Mouse (Mus musculus): ENCODE measurements at regions not wholly inside any gene's neighbourhood (a gene's known extent, or its start where the extent isn't known, plus 50 kb on each side); places are given as distances from the start of the nearest gene placed in this dataset.

DNA sequence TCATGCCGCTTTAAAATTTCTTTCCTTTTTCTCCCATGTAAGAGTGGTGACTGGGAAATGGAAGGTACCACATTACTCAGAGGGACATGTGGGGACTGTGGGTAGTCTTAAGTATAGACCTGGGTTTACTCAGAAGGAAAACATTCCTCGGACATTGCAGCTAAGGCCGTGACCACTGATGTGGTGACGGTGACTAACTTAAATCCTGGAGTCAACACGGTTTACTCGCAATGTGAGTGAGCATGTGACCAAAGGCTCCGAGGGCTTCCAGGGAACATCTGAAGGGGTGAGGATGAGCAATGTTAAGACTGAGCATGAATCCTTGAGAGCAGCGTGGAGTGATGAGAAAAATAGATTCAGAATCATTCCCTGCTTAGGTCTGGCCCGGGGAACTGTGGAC, 133.1 kb upstream of the Adamts5 start:
- Histone ChIP-seq H3K9ac (no peak overlapping the region), H3K36me3 (no peaks in the 10 kb centered on the region), H3K4me3 (no peak overlapping the region), H3K27ac (replicated peaks) (no peak overlapping the region), H3K4me2 (no peak overlapping the region), H3K9me3 (no peaks in the 10 kb centered on the region), H3K4me1 (no peaks in the 10 kb centered on the region), H3K27me3 (replicated peaks) (no peaks in the 10 kb centered on the region)
- 83% methylated on average over 9 of the region's 9 CpGs for WGBS
- ATAC-seq (ENCODE audit: extremely low read depth, insufficient number of reproducible peaks, low FRiP score, low TSS enrichment) = no peak

DNA sequence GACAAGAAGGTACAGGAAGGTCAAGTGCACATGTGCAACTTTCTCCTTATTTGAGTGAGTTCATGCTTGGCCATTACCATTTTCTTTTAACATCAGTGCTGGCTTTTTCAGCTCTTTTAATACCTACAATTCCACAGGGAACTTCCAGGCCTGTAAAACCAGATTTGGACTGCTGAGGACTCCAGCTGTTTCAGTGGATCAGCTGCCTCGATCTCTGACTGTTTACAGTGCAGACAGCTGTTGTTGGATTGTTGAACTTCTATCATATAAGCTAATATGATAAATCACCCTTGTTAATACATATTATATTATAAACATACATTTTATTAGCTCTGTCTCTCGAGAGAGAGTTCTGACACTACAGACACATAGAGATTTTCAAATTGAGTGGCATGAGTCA, 126.1 kb upstream of the Adamts5 start:
- Histone ChIP-seq H3K9ac (no peak overlapping the region), H3K4me2 (no peak overlapping the region), H3K4me1 (no peaks in the 10 kb centered on the region), H3K27ac (replicated peaks) (no peak overlapping the region), H3K27me3 (replicated peaks) (no peaks in the 10 kb centered on the region), H3K9me3 (no peaks in the 10 kb centered on the region), H3K4me3 (no peak overlapping the region), H3K36me3 (no peaks in the 10 kb centered on the region)
- ATAC-seq (ENCODE audit: extremely low read depth, insufficient number of reproducible peaks, low FRiP score, low TSS enrichment) = no peak
- 69% methylated on average over 2 of the region's 2 CpGs for WGBS

DNA sequence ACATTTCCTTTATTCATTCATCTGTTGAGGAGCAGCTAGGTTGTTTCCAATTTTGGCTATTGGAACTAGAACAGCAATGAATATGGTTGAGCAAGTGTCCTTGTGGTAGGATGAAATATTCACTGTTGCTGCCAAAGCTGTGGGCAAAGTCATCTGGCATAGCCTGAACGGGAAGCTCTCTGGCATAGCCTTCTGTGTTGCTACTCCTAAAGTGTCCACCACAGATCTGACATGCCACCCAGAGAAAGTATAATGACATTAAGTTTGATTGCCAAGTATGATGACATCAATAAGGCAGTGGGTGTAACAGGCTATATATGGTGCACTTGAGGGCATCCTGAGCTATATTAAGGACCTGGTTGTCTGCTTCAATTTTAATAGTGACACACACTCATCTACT, 113.7 kb upstream of the Adamts5 start:
- Histone ChIP-seq H3K9ac (no peak overlapping the region), H3K27me3 (replicated peaks) (no peaks in the 10 kb centered on the region), H3K4me3 (no peak overlapping the region), H3K27ac (replicated peaks) (no peak overlapping the region), H3K4me2 (no peak overlapping the region), H3K4me1 (no peaks in the 10 kb centered on the region), H3K9me3 (no peaks in the 10 kb centered on the region), H3K36me3 (no peaks in the 10 kb centered on the region)
- ATAC-seq (ENCODE audit: extremely low read depth, insufficient number of reproducible peaks, low FRiP score, low TSS enrichment) = no peak
- WGBS = 74% methylated on average over 1 of the region's 1 CpGs

DNA sequence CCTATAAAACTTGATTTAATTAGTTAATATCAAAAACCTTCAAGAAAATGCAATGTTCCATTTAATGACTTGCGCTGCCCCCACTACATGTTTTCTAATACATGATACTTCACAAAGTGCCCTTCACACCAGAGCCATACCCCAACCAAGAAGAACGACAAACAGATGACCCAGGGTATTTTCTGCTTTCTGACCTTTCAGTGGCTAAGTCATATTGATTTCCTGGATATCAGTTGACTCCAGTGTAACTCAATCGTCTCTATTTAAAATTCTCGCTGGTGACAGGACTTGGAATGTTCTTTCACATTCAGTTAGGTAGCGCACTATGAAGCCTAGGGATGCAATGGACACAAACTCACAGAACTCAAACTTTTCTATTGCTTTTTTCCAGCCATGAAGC, 109.4 kb upstream of the Adamts5 start:
- Histone ChIP-seq H3K4me3 (no peak overlapping the region), H3K9me3 (no peaks in the 10 kb centered on the region), H3K27ac (replicated peaks) (no peak overlapping the region), H3K4me2 (no peak overlapping the region), H3K4me1 (no peaks in the 10 kb centered on the region), H3K36me3 (no peaks in the 10 kb centered on the region), H3K27me3 (replicated peaks) (no peaks in the 10 kb centered on the region), H3K9ac (no peak overlapping the region)
- 78% methylated on average over 5 of the region's 5 CpGs for WGBS
- no peak for ATAC-seq (ENCODE audit: extremely low read depth, insufficient number of reproducible peaks, low FRiP score, low TSS enrichment)

DNA sequence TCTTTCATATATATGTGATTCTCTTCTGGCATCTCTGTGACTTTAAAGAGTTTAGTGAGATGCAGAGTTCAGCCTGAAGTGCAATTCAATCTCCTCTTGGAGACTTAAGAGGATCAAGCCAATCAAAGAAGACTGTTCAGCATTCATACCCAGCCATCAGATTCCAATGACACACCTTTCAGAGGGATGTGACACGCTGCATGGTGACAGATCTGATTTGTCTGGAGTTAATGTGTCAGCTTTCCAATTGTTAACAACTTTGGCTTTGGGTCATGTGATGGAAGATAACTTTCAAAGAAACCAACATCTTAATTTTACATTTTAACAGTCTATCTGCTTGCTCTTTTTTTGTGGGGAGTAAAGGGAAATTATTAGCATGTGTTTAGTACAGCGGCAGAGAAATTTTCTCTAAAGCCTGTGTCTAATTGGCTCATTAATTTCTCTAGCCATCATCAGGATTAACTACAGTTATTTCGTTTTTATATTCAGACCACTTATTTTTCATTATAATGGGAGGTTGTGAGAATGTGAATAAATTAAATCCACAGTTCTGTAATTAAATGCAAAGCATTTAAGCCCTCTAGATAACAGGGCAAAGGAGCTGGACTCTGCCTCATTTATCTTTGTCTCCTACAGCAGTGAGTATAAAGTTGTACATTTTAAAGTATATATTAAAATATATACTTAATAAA, 108.2 kb upstream of the Adamts5 start:
- no peak for ATAC-seq (ENCODE audit: extremely low read depth, insufficient number of reproducible peaks, low FRiP score, low TSS enrichment)
- Histone ChIP-seq H3K27ac (replicated peaks) (no peak overlapping the region), H3K4me3 (no peak overlapping the region), H3K27me3 (replicated peaks) (no peaks in the 10 kb centered on the region), H3K9me3 (no peaks in the 10 kb centered on the region), H3K4me1 (no peaks in the 10 kb centered on the region), H3K9ac (no peak overlapping the region), H3K4me2 (no peak overlapping the region), H3K36me3 (no peaks in the 10 kb centered on the region)
- WGBS = 58% methylated on average over 3 of the region's 3 CpGs

DNA sequence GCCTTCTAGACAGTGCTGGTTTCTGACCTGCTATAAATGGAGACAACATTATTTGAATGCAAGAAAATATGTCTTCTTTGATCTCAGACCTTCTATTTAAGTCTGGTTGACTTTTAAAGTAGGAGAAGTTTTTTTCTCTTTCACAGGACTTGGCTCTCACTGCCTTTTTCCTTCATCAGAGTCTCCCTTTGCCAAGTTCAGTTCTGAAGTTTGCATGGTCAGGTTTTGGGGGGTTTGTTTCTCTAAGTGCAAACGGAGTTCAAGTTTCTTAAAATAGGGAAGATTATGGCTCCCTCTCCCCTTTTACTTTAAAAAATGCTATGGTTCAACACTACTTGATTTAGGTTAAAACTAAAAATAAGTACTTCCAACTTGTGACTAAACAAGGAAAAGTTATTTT, 106.2 kb upstream of the Adamts5 start:
- WGBS = 48% methylated on average over 1 of the region's 1 CpGs
- ATAC-seq (ENCODE audit: extremely low read depth, insufficient number of reproducible peaks, low FRiP score, low TSS enrichment) = no peak
- no peaks in the 10 kb centered on the region for H3K9me3 ChIP-seq
- no peak overlapping the region for H3K27ac ChIP-seq (replicated peaks)
- no peaks in the 10 kb centered on the region for H3K36me3 ChIP-seq
- no peak overlapping the region for H3K9ac ChIP-seq
- H3K4me1 ChIP-seq = no peaks in the 10 kb centered on the region
- H3K4me2 ChIP-seq = no peak overlapping the region
- no peak overlapping the region for H3K4me3 ChIP-seq
- H3K27me3 ChIP-seq (replicated peaks) = no peaks in the 10 kb centered on the region

DNA sequence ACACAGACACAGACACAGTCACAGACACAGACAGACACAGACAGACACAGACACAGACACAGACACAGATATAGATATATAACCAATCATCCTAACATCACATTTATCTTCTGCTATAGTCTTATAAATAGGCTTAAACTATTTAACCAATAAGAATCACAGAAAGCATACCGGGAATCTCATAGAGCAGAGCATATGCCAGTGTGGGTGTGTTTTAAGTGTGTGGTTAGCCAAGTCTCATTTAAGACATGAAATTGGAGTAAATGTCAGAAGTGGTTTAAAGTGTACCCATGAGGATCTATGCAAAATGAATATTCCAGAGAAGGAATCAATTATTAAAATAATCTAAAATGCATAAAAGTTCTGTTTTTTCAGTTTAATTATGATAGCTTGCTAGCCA, 99.2 kb upstream of the Adamts5 start:
- Histone ChIP-seq H3K27ac (replicated peaks) (no peak overlapping the region), H3K9ac (no peak overlapping the region), H3K27me3 (replicated peaks) (no peaks in the 10 kb centered on the region), H3K9me3 (no peaks in the 10 kb centered on the region), H3K4me3 (no peak overlapping the region), H3K36me3 (no peaks in the 10 kb centered on the region), H3K4me2 (no peak overlapping the region), H3K4me1 (no peaks in the 10 kb centered on the region)
- 88% methylated on average over 1 of the region's 1 CpGs for WGBS
- ATAC-seq (ENCODE audit: extremely low read depth, insufficient number of reproducible peaks, low FRiP score, low TSS enrichment) = no peak

DNA sequence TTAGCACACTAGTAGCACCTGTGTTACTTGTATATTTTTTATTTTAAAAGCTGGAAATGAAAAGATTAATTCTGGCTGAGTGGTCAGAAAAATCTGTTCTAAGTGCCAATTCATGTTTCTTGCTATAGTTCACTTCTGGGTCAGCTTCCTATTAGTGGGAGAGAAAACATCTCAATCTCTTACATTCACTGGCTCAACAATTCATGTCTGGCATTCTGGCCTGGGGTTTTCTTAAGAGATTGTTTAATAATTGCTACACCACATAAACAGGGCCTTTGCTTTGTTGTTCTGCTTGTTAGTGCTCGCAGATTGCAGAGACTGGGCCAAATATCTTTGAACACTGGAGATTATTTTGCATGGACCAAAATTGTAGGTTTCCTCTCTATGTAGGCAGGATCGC, 84.2 kb upstream of the Adamts5 start:
- Histone ChIP-seq H3K4me2 (no peak overlapping the region), H3K4me1 (no peaks in the 10 kb centered on the region), H3K27ac (replicated peaks) (no peak overlapping the region), H3K36me3 (no peaks in the 10 kb centered on the region), H3K9ac (no peak overlapping the region), H3K4me3 (no peak overlapping the region), H3K9me3 (no peaks in the 10 kb centered on the region), H3K27me3 (replicated peaks) (no peaks in the 10 kb centered on the region)
- ATAC-seq (ENCODE audit: extremely low read depth, insufficient number of reproducible peaks, low FRiP score, low TSS enrichment) = no peak
- WGBS = 80% methylated on average over 2 of the region's 2 CpGs

DNA sequence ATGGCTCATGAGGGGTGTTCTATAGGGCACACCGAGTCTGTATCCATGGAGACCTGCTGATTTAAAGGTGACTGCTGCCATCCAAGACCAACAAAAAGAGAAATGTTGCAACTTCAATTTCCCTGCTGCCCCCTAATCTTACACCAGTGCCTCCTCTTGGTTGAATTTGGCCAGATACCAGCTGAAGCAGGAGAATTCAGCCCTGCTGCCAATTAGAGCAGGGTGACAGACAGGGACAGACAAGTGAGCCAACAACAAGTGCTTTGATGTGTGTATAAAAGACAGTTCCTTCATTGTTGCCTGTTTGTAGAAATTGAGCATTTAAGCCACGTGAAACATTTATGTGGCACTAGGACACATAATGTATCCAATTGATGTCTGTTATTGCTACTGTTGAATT, 75.5 kb upstream of the Adamts5 start:
- Histone ChIP-seq H3K4me1 (peaks cover 4% of the 10 kb centered on the region; the same call in 1 of the 2 replicates), H3K4me3 (no peak overlapping the region), H3K9ac (no peak overlapping the region), H3K36me3 (no peaks in the 10 kb centered on the region), H3K4me2 (no peak overlapping the region), H3K27ac (replicated peaks) (no peak overlapping the region), H3K27me3 (replicated peaks) (no peaks in the 10 kb centered on the region), H3K9me3 (no peaks in the 10 kb centered on the region)
- WGBS = 64% methylated on average over 2 of the region's 2 CpGs
- no peak for ATAC-seq (ENCODE audit: extremely low read depth, insufficient number of reproducible peaks, low FRiP score, low TSS enrichment)

DNA sequence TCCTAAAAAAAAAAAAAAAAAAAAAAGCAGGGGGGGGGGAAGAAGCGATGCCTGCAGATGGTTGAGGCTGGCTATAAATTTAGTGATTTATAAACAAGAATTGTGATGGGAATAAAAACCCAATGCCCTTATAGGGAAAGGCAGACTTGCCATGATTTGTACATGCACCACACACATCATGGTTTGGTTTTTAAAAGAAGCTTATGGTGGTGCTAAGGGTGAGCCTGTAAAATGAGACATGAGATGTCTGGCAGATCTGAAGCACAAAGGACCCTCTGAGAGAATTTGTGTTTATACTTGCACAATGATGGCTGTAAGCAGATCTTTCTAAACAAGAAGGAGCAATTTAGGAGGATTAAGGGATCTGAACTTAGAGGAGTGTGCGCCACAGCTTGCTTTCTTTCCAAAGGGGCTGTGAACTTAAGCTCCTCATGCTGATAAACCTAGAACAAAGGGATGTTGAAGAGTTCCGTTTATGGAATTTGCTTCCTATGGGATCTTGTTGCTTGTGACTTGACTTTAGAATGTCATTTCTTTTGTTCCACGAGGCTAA, 65.3 kb upstream of the Adamts5 start:
- H3K4me3 ChIP-seq = no peak overlapping the region
- no peak overlapping the region for H3K27ac ChIP-seq (replicated peaks)
- H3K4me2 ChIP-seq = no peak overlapping the region
- WGBS = 54% methylated on average over 4 of the region's 4 CpGs
- H3K9me3 ChIP-seq = no peaks in the 10 kb centered on the region
- no peaks in the 10 kb centered on the region for H3K27me3 ChIP-seq (replicated peaks)
- H3K36me3 ChIP-seq = no peaks in the 10 kb centered on the region
- H3K4me1 ChIP-seq = peaks cover 20% of the 10 kb centered on the region
- no peak for ATAC-seq (ENCODE audit: extremely low read depth, insufficient number of reproducible peaks, low FRiP score, low TSS enrichment)
- no peak overlapping the region for H3K9ac ChIP-seq

DNA sequence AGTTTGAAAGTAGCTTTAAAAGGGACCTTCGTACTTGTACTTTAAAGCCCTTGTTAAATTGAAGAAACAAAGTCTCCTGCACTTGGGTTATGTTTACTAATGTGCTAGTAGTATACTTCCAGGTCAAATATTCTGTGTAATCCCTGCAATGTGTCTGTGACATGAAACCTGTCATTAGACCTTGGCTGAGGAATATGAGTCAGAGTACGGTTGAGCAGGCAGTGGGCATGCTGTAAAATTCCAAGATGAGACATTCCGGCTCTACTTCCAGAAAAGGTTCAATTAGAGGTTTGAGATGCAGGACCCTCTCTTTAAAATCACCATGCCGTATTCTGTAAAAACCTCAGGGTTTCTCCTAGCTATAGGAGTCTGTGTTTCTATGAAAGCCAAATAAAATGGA, 64.6 kb upstream of the Adamts5 start:
- Histone ChIP-seq H3K27ac (replicated peaks) (no peak overlapping the region), H3K36me3 (no peaks in the 10 kb centered on the region), H3K4me1 (peaks cover 20% of the 10 kb centered on the region), H3K4me2 (no peak overlapping the region), H3K4me3 (no peak overlapping the region), H3K9me3 (no peaks in the 10 kb centered on the region), H3K9ac (no peak overlapping the region), H3K27me3 (replicated peaks) (no peaks in the 10 kb centered on the region)
- WGBS = 73% methylated on average over 4 of the region's 4 CpGs
- no peak for ATAC-seq (ENCODE audit: extremely low read depth, insufficient number of reproducible peaks, low FRiP score, low TSS enrichment)

Measured in heart, embryonic 13.5 days (tissue).